Mouse (Mus musculus) heart, embryonic 14.5 days (tissue): Measurements from ENCODE around the gene Phospho1. TPM values are rescaled to one million over a fixed set of nuclear protein-coding genes. Genes with fewer than 3 reads are reported as not detected.

Experiments used
- ATAC-seq: fragments of 200-750 bp; cut with Nextera tagmentation; 2 replicates; pipeline ENCODE4 v1.8.0; 2017; ENCODE audit warnings: low read depth, moderate TSS enrichment; ENCODE audit not compliant: insufficient number of reproducible peaks, insufficient read depth, low FRiP score
- H3K27ac ChIP-seq, 2 experiments: fragments of 200-500 bp in 1 of 2; fragments of 300-500 bp in 1 of 2; sonication (generic) in 1 of 2; replicated peaks in 1 of 2; 2 replicates each; pipeline ENCODE4 v1.5.1; 2012 to 2014; ENCODE audit warnings: low read depth in 2 of 2, low read length in 2 of 2, control low read depth in 1 of 2, mild to moderate bottlenecking in 1 of 2, mixed read lengths in 1 of 2; ENCODE audit not compliant: control insufficient read depth in 1 of 2, insufficient read depth in 1 of 2
- H3K27me3 ChIP-seq: fragments of 300-500 bp; sonication (generic); 2 replicates; pipeline ENCODE4 v1.6.1; 2014; ENCODE audit warnings: mild to moderate bottlenecking, low read length, control low read depth; ENCODE audit not compliant: control insufficient read depth, insufficient read depth
- H3K36me3 ChIP-seq: fragments of 300-500 bp; sonication (generic); 2 replicates; pipeline ENCODE4 v1.6.1; 2014; ENCODE audit warnings: mild to moderate bottlenecking, control low read depth, low read length, mixed read lengths; ENCODE audit not compliant: control insufficient read depth, insufficient read depth
- H3K4me1 ChIP-seq, 2 experiments: fragments of 200-500 bp in 1 of 2; fragments of 300-500 bp in 1 of 2; sonication (generic) in 1 of 2; 2 replicates each; pipeline ENCODE4 v1.6.1; 2012 to 2014; ENCODE audit warnings: low read length in 2 of 2, control low read depth in 1 of 2, mixed read lengths in 1 of 2; ENCODE audit not compliant: control insufficient read depth in 2 of 2, insufficient read depth in 2 of 2
- H3K4me2 ChIP-seq: fragments of 300-500 bp; sonication (generic); 2 replicates; pipeline ENCODE4 v1.6.1; 2014; ENCODE audit warnings: mild to moderate bottlenecking, low read length
- H3K4me3 ChIP-seq, 2 experiments: fragments of 200-500 bp in 1 of 2; fragments of 300-500 bp in 1 of 2; sonication (generic) in 1 of 2; 2 replicates each; pipeline ENCODE4 v1.5.1; 2012 to 2014; ENCODE audit warnings: low read length in 2 of 2, mild to moderate bottlenecking in 2 of 2, control low read depth in 1 of 2, low read depth in 1 of 2, moderate library complexity in 1 of 2; ENCODE audit not compliant: control insufficient read depth in 1 of 2, insufficient read depth in 1 of 2
- H3K9ac ChIP-seq: fragments of 300-500 bp; sonication (generic); 2 replicates; pipeline ENCODE4 v1.6.1; 2014; ENCODE audit warnings: mild to moderate bottlenecking, low read length
- H3K9me3 ChIP-seq: fragments of 300-500 bp; sonication (generic); 2 replicates; pipeline ENCODE4 v1.6.1; 2016; ENCODE audit warnings: low read length, control low read depth; ENCODE audit not compliant: control insufficient read depth
- WGBS: fragments of 180-500 bp; shearing (Covaris S2); extraction: QIAGEN DNeasy Blood & Tissue Kit; methylation state at CpG from one replicate; pipeline ENCODE4 v1.1.7; 2014; 5-methylcytosine and 5-hydroxymethylcytosine counted together
- polyA plus RNA-seq: library from polyadenylated mRNA; unstranded; fragments of >200 nt; fragmentation: Nextera tagmentation; extraction: Ambion mirVana; gene quantifications from 2 replicates; pipeline ENCODE4 v1.2.1, GENCODE M21; 2014

The Phospho1 gene
- 2.9 and 4.4 TPM in 2 replicates for polyA plus RNA-seq

DNA sequence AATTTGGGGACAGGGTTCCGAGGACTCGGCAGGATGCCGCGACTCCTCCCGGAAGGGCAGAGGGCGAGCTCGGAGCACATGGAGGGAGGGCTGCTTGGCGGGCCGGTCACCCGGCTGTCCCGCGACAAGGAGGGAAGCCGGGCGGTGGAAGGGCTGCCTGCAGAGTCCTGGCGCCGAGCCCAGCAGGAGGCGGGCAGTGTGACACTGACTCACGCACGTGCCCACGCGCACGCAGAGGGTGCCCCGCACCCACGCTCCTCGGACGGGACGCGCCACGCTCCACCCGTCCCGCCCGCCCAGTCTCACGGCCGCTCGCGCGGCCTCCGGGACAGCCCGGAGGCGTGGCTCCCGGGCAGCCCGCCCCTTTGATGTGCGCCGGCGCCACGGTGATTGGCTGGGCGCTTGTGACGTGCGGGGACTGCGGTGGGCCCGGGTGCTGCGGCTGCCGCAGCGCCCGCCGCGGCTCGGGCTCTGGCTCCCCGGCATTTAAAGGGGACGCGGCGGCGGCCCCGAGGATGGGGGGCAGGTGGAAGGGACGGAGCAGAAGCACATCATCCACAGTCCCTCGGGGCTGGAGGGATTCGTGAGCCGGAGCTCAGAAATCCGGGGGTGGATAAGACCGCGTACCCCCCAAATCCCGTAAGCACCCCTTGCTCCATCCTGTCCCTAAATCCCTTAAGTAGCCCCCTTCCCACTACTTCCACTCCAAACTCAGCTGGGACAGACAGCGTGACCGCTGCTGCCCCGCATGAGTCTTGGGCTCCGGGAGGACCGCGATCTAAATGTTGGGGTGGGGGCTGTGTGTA lies at the start of gene Phospho1:
Gene Phospho1, plus strand, starts transcription at position 429 of the 806 bp plus-strand sequence.
- Histone ChIP-seq H3K27ac (peak within 1 kb of the TSS in 1 of 2 experiments; percentile 70; a peak in 3 of 4 replicates), H3K9me3 (no peaks in the 10 kb centered on the region), H3K36me3 (no peaks in the 10 kb centered on the region), H3K4me2 (peak within 1 kb of the TSS; percentile 99), H3K9ac (peak within 1 kb of the TSS; percentile 77), H3K27me3 (peaks cover 15% of the 10 kb centered on the region), H3K4me3 (peak within 1 kb of the TSS; percentile 58 to 63), H3K4me1 (peaks cover 2 to 14% of the 10 kb centered on the region in 2 experiments; a peak in 3 of 4 replicates)
- peak; percentile 95 for ATAC-seq
- WGBS: under 1% methylated on average over 67 of the region's 78 CpGs

DNA sequence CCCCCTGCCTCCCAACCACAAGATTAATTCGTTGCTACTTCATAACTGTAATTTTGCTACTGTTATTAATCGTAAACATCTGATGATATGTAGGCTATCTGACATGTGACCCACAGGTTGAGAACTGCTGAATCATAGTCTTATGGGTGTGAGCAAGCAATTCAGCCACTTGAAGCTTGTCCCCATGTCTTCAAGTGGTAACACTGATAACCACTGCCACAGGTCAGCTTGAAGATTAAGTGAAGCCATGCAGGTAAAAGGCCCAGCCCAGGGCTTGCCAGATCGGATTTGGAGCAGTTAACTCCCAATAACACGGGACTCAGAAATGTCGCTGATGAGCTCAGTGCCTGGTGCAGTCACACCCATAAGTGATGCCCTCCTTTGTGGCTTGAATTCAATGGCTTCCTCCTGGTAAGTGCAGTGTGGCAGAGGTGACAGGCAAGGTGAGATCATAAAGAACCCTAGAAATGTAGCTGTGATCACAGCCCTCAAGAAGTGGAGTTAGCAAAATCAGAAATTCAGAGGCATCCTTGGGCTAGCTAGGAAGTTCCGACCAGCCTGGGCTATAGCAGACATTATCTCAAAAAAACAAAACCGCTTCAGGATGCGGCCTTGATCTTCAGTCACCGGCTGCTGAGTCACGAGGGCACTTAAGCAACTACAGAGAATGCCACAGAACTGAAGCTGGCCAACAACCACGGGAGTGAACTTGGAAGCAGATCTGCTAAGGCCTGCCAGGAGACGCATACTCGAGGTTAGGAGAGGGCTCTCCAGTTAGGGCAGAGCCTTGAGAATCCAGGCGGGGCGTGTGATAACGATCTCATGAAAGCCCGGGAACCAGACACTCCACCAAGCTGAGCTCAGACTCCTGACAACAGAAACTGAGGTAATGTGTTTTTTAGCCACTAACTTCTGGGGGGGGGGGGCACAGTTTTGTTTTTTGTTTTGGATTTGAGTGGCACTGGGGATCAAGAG lies 46.7 kb upstream of the Phospho1 start:
- no peak overlapping the region for H3K27ac ChIP-seq
- no peak for ATAC-seq
- peaks cover 4 to 12% of the 10 kb centered on the region in 2 experiments; a peak in 3 of 4 replicates for H3K4me1 ChIP-seq
- H3K36me3 ChIP-seq: no peaks in the 10 kb centered on the region; the same call in 1 of the 2 replicates
- WGBS: 35% methylated on average over 17 of the region's 17 CpGs
- no peak overlapping the region for H3K4me3 ChIP-seq
- no peak overlapping the region for H3K9ac ChIP-seq
- no peaks in the 10 kb centered on the region for H3K27me3 ChIP-seq
- H3K4me2 ChIP-seq: no peak overlapping the region
- H3K9me3 ChIP-seq: no peaks in the 10 kb centered on the region

GRCm38 (mm10) chr11:95778831-95779251 lies 45.5 kb upstream of the Phospho1 start:
- Histone ChIP-seq H3K4me3 (no peak overlapping the region), H3K4me2 (no peak overlapping the region), H3K36me3 (no peaks in the 10 kb centered on the region; the same call in 1 of the 2 replicates), H3K9ac (no peak overlapping the region), H3K27ac (no peak overlapping the region), H3K27me3 (no peaks in the 10 kb centered on the region), H3K9me3 (no peaks in the 10 kb centered on the region), H3K4me1 (peaks cover 4 to 6% of the 10 kb centered on the region in 2 experiments; a peak in 3 of 4 replicates)
- 88% methylated on average over 4 of the region's 4 CpGs for WGBS
- ATAC-seq: no peak

DNA sequence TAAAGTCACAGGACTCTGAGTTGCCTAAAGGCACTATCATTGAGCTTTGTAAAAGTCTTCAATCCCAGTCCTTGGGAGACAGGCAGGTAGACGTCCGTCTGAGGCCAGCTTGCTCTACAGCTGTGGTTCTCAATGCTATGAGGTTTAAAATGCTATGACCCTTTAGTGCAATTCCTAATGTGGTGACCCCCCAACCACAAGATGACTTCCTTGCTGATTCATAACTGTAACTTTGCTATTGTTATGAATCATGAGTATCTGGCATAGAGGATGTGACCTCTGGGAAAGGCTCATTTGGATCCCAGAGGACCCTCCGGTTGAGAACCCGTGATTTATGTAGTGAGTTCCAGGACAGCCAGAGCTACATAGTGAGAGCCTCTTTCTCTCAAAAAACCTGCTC lies 44.9 kb upstream of the Phospho1 start:
- WGBS: 90% methylated on average over 4 of the region's 4 CpGs
- no peak for ATAC-seq
- Histone ChIP-seq H3K9me3 (no peaks in the 10 kb centered on the region), H3K4me2 (no peak overlapping the region), H3K9ac (no peak overlapping the region), H3K4me1 (peaks cover 4 to 6% of the 10 kb centered on the region in 2 experiments; a peak in 3 of 4 replicates), H3K27me3 (no peaks in the 10 kb centered on the region), H3K27ac (no peak overlapping the region), H3K36me3 (no peaks in the 10 kb centered on the region; the same call in 1 of the 2 replicates), H3K4me3 (no peak overlapping the region)

GRCm38 (mm10) chr11:95780480-95780879 lies 43.8 kb upstream of the Phospho1 start:
- Histone ChIP-seq H3K9ac (no peak overlapping the region), H3K27me3 (no peaks in the 10 kb centered on the region), H3K4me2 (no peak overlapping the region), H3K4me1 (peaks cover 4 to 6% of the 10 kb centered on the region in 2 experiments; a peak in 3 of 4 replicates), H3K9me3 (peaks cover 2% of the 10 kb centered on the region; the same call in 1 of the 2 replicates), H3K36me3 (no peaks in the 10 kb centered on the region; the same call in 1 of the 2 replicates), H3K27ac (no peak overlapping the region), H3K4me3 (no peak overlapping the region)
- 88% methylated on average over 8 of the region's 8 CpGs for WGBS
- ATAC-seq: no peak

DNA sequence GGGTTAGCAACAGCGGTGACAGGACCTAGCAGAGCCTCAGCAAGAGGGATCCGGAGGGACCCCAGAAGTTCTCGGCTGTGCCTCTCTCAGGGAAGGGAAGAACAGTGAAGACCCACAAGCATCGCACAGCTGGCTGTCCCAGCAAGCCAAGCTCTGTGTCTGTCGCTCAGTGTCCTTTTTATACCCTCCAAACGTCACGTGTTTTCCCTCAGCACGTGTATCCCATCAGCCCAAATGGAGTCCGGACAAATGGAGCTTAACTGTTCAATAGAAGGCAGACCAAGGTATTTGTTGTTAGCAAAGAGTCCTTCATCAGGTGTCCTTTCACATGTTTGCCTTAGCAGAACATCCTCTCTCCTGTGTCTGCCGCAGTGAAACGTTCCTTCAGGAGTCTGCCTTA lies 42.7 kb upstream of the Phospho1 start:
- 82% methylated on average over 11 of the region's 11 CpGs for WGBS
- Histone ChIP-seq H3K4me3 (no peak overlapping the region), H3K27ac (no peak overlapping the region), H3K9ac (no peak overlapping the region), H3K9me3 (peaks cover 5% of the 10 kb centered on the region; the same call in 1 of the 2 replicates), H3K36me3 (no peaks in the 10 kb centered on the region), H3K4me2 (no peak overlapping the region), H3K4me1 (peaks cover 4 to 6% of the 10 kb centered on the region in 2 experiments; a peak in 3 of 4 replicates), H3K27me3 (no peaks in the 10 kb centered on the region)
- no peak for ATAC-seq

GRCm38 (mm10) chr11:95783457-95783856 lies 40.8 kb upstream of the Phospho1 start:
- ATAC-seq: no peak
- no peak overlapping the region for H3K4me3 ChIP-seq
- peaks cover 5% of the 10 kb centered on the region; the same call in 1 of the 2 replicates for H3K9me3 ChIP-seq
- WGBS: 85% methylated on average over 4 of the region's 4 CpGs
- no peak overlapping the region for H3K9ac ChIP-seq
- H3K36me3 ChIP-seq: no peaks in the 10 kb centered on the region
- no peak overlapping the region for H3K27ac ChIP-seq
- no peaks in the 10 kb centered on the region for H3K4me1 ChIP-seq
- no peak overlapping the region for H3K4me2 ChIP-seq
- no peaks in the 10 kb centered on the region for H3K27me3 ChIP-seq
